Mouse (Mus musculus): ENCODE measurements around the gene Cnih2. TPM values are rescaled to one million over a fixed set of nuclear protein-coding genes. Genes with fewer than 3 reads are reported as not detected.
"Not testable (repeated sequence)": the region's sequence is repeated elsewhere in the genome, so short reads cannot be mapped to it uniquely, and the experiment has no call there.

Cnih2 gene
- total RNA-seq, 4 experiments from 2014 or later: 0.19 to 0.27 TPM; not detected in 2

DNA sequence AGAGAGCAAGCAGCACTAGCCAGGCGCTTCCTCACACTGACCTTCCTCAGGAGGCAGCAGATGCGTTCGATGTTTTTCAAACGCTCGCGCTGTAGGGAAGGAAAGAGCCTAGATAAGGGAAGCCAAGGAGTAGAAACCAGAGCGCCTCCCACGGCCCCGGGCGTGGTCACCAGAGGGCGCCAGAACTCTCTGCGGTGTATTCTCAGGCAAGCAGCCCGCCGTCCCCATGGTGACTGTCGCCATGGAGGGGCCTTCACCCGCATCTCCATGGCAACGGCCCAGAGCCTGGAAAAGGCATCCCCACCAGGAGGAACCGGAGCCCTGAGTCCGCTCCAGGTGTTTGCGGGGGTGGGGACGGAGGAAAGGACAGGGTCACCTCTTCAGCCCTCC is 4.1 kb downstream of the Cnih2 start:
- peak; percentile 80 for DNase-seq (ENCODE audit: low spot score)

DNA sequence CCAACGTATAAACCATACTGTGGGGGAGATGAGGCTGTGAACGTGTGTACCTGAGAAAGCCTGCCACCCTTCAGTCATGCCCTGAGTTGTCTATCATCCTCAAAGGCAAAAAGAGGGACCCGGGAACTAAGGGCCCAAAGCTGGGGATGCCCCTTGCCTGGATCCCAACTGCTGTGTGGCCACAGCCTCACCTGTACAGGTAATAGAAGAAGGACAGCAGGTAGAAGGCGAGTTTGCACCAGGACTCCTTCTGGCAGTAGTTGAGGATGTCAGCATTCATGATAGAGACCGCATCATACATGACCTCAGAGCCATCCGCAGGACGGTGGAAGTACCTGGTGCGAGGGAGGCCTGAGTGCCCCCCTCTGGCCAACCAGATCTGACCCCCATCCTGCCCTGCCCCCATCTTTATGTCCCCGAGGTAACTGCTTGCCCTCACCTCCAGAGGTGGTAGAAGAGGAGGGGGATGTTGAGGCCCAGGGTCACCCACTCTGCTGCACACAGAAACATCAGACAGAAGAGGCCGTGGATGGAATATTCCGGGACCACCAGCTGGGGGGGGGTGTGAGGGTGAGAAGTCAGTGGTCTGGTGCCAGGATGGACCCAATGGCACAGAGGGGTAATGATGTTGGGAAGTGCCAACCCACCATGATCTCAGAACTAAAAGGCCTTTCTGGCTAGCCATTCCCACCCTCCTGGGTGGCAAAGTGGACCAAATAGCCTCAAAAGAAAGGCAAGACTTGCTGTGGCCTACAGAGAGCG is 4.7 kb downstream of the Cnih2 start:
- DNase-seq (ENCODE audit: low spot score): no peak

DNA sequence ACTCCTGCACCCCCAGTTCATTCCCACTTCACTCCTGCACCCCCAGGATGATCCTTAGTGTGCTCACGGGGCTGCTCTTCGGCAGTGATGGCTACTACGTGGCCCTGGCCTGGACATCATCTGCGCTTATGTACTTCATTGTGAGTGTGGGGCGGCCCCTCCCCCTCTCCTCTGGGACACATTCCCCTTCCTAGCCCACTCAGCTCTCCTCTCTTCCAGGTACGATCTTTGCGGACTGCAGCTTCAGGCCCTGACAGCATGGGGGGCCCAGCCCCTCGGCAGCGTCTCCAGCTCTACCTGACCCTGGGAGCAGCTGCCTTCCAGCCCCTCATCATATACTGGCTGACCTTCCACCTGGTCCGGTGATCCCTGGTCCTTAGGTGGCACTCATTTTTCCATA is 6.2 kb downstream of the Cnih2 start:
- no peak for DNase-seq (ENCODE audit: low spot score)

DNA sequence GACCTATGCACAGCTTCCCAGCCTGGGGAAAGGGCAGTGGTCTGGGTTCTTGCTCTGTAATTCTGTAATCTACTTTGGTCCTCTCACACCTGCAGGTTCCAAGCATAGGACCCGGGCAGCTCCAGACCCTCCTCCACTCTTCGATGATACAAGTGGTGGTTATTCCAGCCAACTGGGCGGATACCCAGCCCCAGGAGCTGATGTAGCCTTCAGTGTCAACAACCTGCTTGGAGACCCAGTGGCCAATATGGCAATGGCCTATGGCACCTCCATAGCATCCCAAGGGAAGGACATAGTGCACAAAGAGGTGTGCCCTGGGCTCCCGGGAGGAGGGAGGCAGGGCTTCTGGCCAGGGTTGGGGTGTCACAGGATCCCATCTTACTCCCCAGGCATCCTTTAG is 9.0 kb downstream of the Cnih2 start:
- DNase-seq (ENCODE audit: low spot score): no peak

DNA sequence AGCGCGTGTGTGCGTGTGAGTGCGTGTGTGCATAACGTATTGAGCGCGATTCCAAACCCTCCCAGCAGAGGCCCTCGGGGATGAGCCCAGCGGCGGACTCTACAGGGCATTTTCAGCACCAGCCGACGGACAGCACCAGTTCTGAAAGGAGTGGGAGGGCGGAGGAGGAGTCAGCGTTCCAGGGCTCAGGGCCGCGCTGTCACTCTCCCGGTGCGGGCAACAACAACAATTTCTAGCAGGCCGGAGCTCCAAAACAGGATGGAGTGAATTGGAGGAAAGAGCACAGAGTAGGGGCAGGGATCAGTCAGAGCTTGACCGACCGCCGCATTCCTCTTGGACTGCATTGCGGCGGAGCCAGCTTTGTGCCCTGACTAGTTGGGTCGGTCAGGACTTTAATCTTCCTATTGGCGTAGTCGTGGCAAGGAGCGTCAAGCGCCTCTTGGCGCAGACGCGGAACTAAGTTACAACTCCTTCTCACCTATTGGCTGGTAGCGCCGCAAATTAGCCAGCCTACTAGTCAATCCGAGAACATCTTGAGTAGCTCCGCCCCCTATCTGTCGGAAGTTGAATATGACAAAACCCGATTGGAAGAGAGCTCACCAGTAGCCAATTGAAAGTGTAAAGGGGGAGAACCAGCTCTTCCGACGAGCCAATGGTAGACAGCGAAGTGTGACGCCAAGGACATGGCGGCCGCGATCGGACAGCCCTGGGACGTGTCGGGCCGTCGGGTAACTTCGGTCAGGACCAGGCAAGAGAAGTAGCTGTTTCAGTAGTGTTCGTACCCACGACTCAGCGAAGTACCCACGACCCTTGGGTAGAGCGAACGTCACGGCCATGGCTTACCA is 10.2 kb downstream of the Cnih2 start, which contains the start of gene Yif1a:
Gene Yif1a, plus strand, starts transcription at position 655 of the 845 bp plus-strand sequence.
- peak; percentile 98 for DNase-seq (ENCODE audit: low spot score)

DNA sequence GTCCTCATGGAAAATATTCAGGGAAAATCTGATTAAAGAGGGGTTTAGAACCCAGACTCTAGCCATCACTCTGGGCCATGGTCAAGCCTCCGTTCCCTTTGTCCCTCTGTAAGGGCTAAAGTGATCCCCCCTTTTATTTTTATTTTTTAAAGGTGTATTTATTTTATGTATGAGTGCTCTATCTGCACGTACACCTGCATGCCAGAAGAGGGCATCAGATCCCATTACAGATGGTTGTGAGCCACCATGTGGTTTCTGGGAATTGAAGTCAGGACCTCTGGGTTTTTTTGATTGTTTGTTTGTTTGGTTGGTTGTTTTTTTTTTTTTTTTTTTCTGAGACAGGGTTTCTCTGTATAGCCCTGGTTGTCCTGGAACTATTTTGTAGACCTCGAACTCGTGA is 11.8 kb downstream of the Cnih2 start:
- DNase-seq (ENCODE audit: low spot score): not testable (repeated sequence)

DNA sequence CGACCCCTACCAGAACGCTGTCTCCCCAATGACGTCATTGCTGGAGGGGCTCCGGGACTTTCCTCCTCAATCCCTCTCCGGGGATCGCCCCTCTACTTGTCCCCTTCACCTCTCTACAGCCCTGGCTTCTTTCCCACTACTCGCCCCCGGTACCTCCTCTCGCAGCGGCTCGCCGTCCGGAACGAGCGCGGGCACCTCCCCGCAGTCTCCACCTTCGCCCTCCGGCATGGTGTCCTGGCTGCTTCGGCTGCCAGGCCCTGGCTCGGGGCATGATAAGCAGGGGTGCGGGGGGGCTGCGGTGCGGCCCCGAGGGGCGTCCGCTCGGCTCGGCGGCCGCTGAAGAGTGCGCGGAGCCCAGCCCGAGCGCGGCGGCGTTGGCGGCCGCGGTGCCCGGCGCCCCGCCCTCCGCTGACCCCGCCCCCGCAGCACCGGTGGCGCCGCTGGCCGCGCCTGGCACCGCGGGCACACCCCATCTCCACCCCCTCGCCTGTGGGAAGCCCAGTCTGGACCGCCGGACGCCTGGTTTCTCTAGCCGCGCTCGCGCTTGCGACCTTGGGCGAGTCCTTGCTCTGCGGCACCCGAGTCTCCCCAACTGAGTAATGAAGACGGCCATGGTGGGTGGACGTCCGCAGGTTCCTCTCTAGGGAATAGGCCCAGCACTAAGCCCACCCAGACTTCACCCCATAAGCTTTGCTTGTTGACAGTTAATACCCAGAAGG is 13.0 kb downstream of the Cnih2 start, which contains the start of gene Tmem151a:
Gene Tmem151a, minus strand, starts transcription at position 387 of the 719 bp plus-strand sequence.
- no peak for DNase-seq (ENCODE audit: low spot score)

DNA sequence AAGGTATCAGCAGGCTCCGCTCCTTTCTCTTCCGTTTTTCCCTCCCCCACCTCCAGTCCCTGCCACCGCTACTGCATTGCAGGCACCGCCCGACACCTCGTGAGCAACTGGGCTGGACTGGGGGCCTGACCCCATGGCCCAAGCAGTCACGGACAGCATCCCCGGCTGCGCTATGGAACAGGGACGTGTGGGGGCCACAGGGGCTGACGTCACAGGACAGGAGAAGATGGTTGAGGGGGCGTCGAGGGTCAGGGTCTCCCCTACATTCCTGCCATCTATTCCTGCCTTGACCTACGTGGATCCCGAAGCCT is 13.5 kb downstream of the Cnih2 start:
- DNase-seq (ENCODE audit: low spot score): no peak

DNA sequence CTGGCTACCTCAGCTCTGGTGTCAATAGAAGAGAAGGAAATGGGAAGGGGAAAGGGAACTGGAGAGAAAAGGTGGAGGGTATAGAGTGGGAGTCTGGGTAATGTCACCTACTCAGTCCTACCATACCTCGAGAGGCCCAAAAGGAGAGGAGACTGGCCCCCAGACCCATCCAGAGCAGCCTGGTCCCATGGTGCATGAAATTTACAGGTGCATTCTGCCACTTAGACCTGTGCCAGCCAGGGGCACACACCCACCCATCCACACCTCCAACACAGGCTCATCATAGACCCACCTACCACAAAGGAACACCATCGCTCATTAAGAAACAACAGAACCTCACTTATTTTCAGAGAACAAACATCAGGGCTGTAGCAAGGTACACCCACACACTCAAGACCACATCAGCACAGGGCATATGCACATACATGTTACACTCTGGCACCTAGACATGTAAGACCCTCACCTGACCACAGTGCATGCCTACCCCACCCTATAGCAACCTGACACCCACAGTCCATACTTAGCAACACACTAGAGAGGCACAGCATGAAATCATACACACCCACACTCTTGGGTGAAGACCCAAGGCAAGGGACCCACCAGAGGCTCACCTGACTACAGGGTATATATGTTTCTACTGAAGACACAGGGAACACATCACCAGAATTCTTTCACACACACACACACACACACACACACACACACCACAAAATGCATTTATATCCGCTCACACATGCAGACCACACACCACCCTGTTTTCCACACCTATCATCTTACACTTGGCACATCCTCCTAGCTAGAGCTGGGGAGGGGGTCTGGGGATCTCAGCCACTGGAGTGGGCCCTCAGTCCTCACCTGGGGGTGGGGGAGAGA is 14.1 kb downstream of the Cnih2 start:
- no peak for DNase-seq (ENCODE audit: low spot score)

DNA sequence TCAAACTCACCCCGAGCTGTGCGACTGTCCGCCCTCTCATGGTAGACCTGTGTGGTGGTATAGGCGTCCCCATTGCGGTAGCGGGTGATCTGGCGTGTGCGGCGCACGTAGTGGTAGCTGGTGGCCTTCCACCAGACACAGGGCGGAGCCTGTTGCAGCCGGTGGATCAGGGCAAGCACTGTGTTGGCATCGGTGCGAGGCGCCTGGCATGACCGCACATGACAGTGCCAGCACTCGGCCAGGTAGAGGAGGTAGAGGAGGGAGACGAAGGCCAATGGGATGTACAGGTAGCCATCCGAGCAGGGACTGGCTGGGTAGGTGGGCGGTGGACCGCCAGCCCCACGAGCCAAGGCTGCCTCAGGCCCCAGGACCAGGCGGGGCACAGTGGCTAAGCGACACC is 15.7 kb downstream of the Cnih2 start:
- no peak for DNase-seq (ENCODE audit: low spot score)

DNA sequence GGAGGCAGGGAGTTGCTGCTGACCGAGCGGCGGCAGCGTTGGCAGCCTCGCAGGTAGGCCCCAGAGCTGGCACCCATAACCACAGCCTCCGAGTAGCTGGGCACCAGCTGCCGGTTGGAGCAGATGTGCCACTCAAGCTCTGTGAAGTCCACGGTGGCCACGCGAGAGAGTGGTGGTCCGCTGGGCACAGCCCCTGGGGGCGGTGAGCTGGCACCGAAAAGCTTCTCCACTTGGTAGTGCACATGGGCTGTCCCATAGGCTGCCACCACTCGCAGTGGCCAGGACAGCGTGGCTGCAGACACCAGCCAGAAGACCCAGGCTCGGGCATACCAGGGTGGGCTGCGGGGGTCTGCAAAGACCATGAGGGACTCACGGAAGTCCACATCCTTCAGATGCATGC is 16.3 kb downstream of the Cnih2 start:
- DNase-seq (ENCODE audit: low spot score): no peak

DNA sequence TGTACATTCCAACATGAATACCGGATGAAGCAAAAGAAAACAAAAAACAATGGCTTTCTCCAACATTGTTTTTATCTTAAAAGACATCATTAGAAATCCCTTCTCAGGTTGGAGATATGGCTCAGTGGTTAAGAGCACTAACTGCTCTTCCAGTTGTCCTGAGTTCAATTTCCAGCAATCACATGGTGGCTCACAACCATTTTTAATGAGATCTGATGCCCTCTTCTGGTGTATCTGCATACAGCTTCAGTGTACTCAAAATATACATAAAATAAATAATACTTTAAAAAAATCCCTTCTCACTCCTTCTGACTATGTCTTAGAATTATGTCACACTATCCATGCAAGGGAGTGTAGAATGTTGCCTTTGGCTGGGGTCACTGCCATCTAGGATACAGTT is 19.0 kb downstream of the Cnih2 start:
- DNase-seq (ENCODE audit: low spot score): no peak

DNA sequence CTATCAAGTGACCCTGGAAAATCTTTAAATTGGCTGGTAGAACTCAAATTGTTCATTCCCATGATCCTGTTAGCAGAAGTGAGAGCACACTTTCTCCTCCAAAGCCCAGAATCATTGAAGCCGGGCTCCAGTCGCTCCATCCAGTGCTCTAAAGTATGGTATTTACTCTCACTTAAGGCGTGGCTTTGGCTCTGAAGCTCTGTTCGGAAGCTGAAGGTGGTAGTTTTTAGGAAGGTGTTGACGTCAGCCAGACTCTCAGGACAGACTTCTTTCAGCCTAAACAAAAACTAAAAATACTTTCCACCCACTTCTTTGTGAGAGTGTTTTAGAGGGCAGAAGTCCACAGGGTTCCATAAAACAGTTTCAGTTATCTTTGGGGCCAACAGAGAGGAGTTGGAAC is 24.8 kb downstream of the Cnih2 start:
- DNase-seq (ENCODE audit: low spot score): no peak

DNA sequence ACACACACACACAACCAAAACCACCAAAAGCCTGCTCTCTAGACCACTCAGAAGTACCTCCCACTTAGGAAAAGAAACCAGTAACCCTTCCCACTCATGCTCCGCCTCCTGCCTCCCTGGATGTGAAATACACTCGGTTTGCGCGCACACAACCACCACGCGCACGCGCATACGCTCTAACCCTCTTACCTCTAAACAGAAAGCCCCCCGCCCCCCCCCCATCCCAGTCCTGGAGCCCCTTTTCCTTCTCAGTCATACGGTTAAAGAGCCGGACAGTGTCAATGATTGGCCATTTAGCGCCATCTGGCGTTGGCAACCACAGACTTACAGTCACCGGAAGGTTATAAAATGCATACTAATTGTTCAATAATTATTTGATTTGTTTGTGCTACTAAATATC is 25.3 kb downstream of the Cnih2 start:
- DNase-seq (ENCODE audit: low spot score): no peak

DNA sequence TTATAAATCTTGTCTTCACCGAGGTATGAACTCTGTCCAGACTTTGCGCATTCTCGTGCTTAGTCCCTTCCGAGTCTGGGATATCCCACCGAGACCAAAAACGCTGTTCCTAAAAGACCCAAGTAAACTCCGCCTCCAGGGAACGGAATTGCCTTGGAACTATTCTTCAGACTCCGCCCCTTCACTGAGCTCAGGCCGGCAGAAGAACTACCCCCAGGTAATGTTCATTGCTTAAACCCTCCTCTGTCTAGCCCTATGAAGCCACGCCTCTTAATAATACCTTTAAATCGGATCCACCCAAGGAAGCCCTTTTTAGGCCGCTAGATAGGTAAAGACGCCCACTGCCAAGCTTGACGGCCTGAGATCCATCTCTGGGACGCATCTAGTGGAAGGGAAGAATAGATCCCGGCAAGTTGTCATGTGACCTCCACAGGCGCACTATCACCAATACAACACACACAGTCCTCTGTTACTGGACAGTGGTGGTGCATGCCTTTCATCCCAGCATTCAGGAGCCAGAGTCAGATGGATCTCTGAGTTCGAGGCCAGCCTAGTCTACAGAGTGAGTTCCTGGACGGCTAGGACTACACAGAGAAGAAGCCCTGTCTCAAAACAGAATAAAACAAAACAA is 25.8 kb downstream of the Cnih2 start:
- DNase-seq (ENCODE audit: low spot score): no peak

DNA sequence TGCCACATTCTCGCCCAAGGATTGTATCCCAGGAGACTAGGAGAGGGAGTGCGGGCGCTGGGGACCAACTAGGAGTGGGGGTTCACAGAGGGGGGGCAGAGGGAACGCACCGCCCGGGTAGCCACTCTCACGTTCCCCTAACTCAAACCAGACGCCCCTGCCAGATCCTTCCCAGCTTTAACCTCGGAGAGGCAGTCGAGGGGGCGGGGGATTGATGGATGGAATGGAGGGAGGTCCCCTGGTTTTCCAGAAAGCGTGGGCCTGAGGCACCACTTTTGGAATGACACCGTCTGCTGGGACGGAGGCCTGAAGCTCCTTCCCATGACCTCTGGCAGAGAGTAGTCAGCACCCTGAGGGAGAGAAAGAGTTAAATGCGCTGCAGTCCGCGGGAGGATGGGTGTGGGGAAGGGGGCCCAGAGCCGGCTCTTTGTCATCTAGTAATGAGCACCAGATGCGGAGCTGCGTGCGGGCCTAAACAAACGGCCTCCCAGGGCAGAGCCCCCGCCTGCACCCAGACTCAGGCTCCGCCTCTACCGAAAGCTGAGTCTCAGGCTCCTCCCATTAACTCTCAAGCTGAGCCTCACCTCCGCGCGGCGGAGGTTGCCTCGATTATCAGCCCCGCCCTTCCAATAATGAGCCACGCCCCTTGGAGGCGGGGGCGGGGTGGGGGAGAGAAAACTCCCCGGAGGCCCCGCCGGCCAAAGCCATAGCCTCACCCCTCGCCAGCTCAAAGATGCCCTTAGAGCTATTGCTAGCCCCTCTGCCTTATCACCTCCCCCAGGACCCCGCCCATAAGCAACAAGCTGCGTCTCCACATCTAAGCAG is 26.6 kb downstream of the Cnih2 start:
- DNase-seq (ENCODE audit: low spot score): peak; percentile 79

DNA sequence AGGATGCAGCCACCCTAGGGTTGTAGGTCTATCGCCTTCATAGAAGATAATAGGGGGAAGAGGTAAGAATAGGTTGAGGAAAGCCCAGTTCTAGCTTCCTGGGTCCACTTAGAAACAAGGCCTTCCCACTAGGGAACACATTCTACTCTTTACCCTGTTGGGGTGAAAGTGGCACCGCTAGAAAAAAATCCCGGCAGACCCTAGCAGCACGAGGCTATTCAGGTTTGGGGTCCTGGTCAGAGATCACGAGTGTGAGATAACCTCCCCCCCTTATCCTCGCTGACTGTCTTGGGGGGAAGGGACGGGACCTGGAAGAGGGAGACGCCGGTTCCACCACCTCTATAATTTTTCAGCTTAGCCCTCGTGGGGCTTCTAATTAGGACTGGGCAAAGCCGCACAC is 27.2 kb downstream of the Cnih2 start:
- no peak for DNase-seq (ENCODE audit: low spot score)

DNA sequence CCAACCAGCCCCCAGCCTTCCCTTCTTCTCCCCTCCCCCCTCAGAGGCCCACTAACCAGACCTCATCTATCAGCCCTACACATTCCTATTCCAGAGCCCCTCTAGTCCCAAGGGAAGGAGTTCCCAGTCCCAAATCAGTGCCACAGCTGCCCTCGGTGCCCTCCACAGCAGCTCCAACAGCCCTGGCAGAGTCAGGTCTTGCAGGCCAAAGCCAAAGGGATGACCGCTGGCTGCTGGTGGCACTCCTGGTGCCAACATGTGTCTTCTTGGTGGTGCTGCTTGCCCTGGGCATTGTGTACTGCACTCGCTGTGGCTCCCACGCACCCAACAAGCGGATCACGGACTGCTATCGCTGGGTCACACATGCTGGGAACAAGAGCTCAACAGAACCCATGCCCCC is 28.3 kb downstream of the Cnih2 start:
- DNase-seq (ENCODE audit: low spot score): no peak

DNA sequence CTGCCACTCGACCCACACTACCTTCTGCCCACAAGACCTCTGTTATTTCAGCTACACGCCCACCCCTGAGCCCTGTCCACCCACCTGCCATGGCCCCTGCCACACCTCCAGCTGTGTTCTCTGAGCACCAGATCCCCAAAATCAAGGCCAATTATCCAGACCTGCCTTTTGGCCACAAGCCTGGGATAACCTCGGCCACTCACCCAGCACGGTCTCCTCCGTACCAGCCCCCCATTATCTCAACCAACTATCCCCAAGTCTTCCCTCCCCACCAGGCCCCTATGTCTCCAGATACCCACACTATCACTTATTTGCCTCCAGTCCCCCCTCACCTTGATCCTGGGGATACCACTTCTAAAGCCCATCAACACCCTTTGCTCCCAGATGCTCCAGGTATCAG is 28.8 kb downstream of the Cnih2 start:
- no peak for DNase-seq (ENCODE audit: low spot score)
